Mouse (Mus musculus): ENCODE results near the gene Tnks2.

Tnks2 gene

GRCm38 (mm10) chr19:36938008-36938407 lies 104.0 kb downstream of the Tnks2 start:
- DNase-seq (ENCODE audit: low read depth) = no peak

GRCm38 (mm10) chr19:36940064-36940463 lies 106.0 kb downstream of the Tnks2 start:
- DNase-seq (ENCODE audit: low read depth) = no peak

Data from induced T-regulatory cell, adult 2 months (primary cell).